8 mouse cellular contexts compared by ENCODE assay signal in genomic region chr3:65974232-65975058, GRCm38 (mm10). TPM values are rescaled to one million over a fixed set of nuclear protein-coding genes. Genes with fewer than 3 reads are reported as not detected.
A peak's percentile ranks its signal among the peaks of the same experiment; 100 is the strongest.
DNase-seq lines count a peak whose midpoint lies in the region; ATAC-seq and TF ChIP-seq lines count a peak whose summit lies in the region.

No protein-coding gene starts in this region.

- H3K27me3 ChIP-seq in heart, embryonic 12.5 days (replicated peaks) = no peaks in the 10 kb centered on the region
- no peaks in the 10 kb centered on the region for H3K27me3 ChIP-seq in kidney, postnatal 0 days (ENCODE audit: insufficient read depth, low read length)
- H3K27me3 ChIP-seq in liver, embryonic 11.5 days (replicated peaks; ENCODE audit: control insufficient read depth, insufficient read depth, low read length) = no peaks in the 10 kb centered on the region
- H3K27me3 ChIP-seq in stomach, embryonic 14.5 days (ENCODE audit: control insufficient read depth, insufficient read depth, low read length) = no peaks in the 10 kb centered on the region

- peak; percentile 97 for ATAC-seq in erythroblast, adult 5-6 weeks (replicated peaks; ENCODE audit: low FRiP score, poor library complexity, severe bottlenecking)
- ATAC-seq in heart, embryonic 12.5 days (ENCODE audit: insufficient number of reproducible peaks, low FRiP score) = peak; percentile 97
- ATAC-seq in kidney, postnatal 0 days (replicated peaks; ENCODE audit: low FRiP score, low read depth) = peak; percentile 97
- peak; percentile 96 for ATAC-seq in liver, embryonic 11.5 days (replicated peaks; ENCODE audit: low FRiP score)
- ATAC-seq in stomach, embryonic 14.5 days (ENCODE audit: insufficient number of reproducible peaks, insufficient read depth, low FRiP score, low read depth) = peak; percentile 96

- DNase-seq in B cell, adult 2 months = peak; percentile 98 to 99
- DNase-seq in brain, adult 2 months (ENCODE audit: low read depth, low spot score) = peak; percentile 99
- DNase-seq in kidney, postnatal 0 days (ENCODE audit: low spot score) = peak; percentile 98
- peak; percentile 100 for DNase-seq in liver, embryonic 11.5 days (ENCODE audit: low spot score)
- peak; percentile 99 for DNase-seq in naive thymus-derived CD4-positive, alpha-beta T cell, adult 2 months (ENCODE audit: low read depth)

- peak overlapping the region; percentile 67 for H3K4me2 ChIP-seq in heart, embryonic 12.5 days
- H3K4me2 ChIP-seq in kidney, postnatal 0 days (ENCODE audit: low read length) = peak overlapping the region; percentile 71
- peak overlapping the region; percentile 69 for H3K4me2 ChIP-seq in liver, embryonic 11.5 days
- peak overlapping the region; percentile 52 for H3K4me2 ChIP-seq in stomach, embryonic 14.5 days (replicated peaks; ENCODE audit: low read depth, low read length)

- peak overlapping the region; percentile 100 for H3K27ac ChIP-seq in heart, embryonic 12.5 days (ENCODE audit: poor library complexity, severe bottlenecking)
- peak overlapping the region; percentile 99 for H3K27ac ChIP-seq in kidney, postnatal 0 days
- H3K27ac ChIP-seq in liver, embryonic 11.5 days (ENCODE audit: low read depth, low read length) = peak overlapping the region; percentile 95
- H3K27ac ChIP-seq in stomach, embryonic 14.5 days (ENCODE audit: low read length) = peak overlapping the region; percentile 97

- peaks cover 6% of the 10 kb centered on the region; the same call in 1 of the 2 replicates for H3K4me1 ChIP-seq in heart, embryonic 12.5 days (replicated peaks)
- H3K4me1 ChIP-seq in kidney, postnatal 0 days (replicated peaks; ENCODE audit: insufficient read depth, low read length) = peaks cover 8% of the 10 kb centered on the region; the same call in 1 of the 2 replicates
- 0 out of 2 replicates have a peak, but pooled peaks cover 6% of the 10 kb centered on the region for H3K4me1 ChIP-seq in liver, embryonic 11.5 days (replicated peaks; ENCODE audit: control insufficient read depth, insufficient read depth, low read length)
- H3K4me1 ChIP-seq in stomach, embryonic 14.5 days (ENCODE audit: control insufficient read depth, insufficient read depth, low read length) = 0 out of 2 replicates have a peak, but pooled peaks cover 2% of the 10 kb centered on the region

- peak overlapping the region; percentile 83 for H3K9ac ChIP-seq in heart, embryonic 12.5 days
- peak overlapping the region; percentile 71 for H3K9ac ChIP-seq in kidney, postnatal 0 days (ENCODE audit: low read depth, low read length)
- H3K9ac ChIP-seq in liver, embryonic 11.5 days (ENCODE audit: low read depth, low read length) = peak overlapping the region; percentile 74
- H3K9ac ChIP-seq in stomach, embryonic 14.5 days (replicated peaks; ENCODE audit: low read depth, low read length) = peak overlapping the region; percentile 52

- H3K4me3 ChIP-seq in heart, embryonic 12.5 days = peak overlapping the region; percentile 62
- peak overlapping the region; percentile 62 for H3K4me3 ChIP-seq in kidney, postnatal 0 days (replicated peaks; ENCODE audit: low read depth, low read length)
- H3K4me3 ChIP-seq in liver, embryonic 11.5 days (ENCODE audit: low read depth, low read length) = peak overlapping the region; percentile 56
- peak overlapping the region; percentile 48 for H3K4me3 ChIP-seq in stomach, embryonic 14.5 days (ENCODE audit: low read depth, low read length)

- no peaks in the 10 kb centered on the region for H3K36me3 ChIP-seq in heart, embryonic 12.5 days
- no peaks in the 10 kb centered on the region for H3K36me3 ChIP-seq in kidney, postnatal 0 days (ENCODE audit: insufficient read depth, low read length)
- H3K36me3 ChIP-seq in liver, embryonic 11.5 days (ENCODE audit: control insufficient read depth, insufficient read depth, low read length) = no peaks in the 10 kb centered on the region
- H3K36me3 ChIP-seq in stomach, embryonic 14.5 days (ENCODE audit: control insufficient read depth, insufficient read depth, low read length) = no peaks in the 10 kb centered on the region

- TF ChIP-seq CTCF in kidney, postnatal 0 days (IDR thresholded peaks at IDR 0.05; ENCODE audit: low read depth) = no peak

- no peaks in the 10 kb centered on the region for H3K9me3 ChIP-seq in heart, embryonic 12.5 days (replicated peaks)
- H3K9me3 ChIP-seq in kidney, postnatal 0 days (replicated peaks; ENCODE audit: low read length) = no peaks in the 10 kb centered on the region
- H3K9me3 ChIP-seq in liver, embryonic 11.5 days (ENCODE audit: control insufficient read depth, low read length) = no peaks in the 10 kb centered on the region
- no peaks in the 10 kb centered on the region for H3K9me3 ChIP-seq in stomach, embryonic 14.5 days (ENCODE audit: control insufficient read depth, low read depth, low read length)

- WGBS in heart, embryonic 12.5 days = under 1% methylated on average over 43 of the region's 43 CpGs
- WGBS in kidney, postnatal 0 days = under 1% methylated on average over 43 of the region's 43 CpGs
- WGBS in liver, embryonic 11.5 days = under 1% methylated on average over 43 of the region's 43 CpGs
- 0% methylated on average over 43 of the region's 43 CpGs for WGBS in stomach, embryonic 14.5 days

RNA-seq across cellular contexts. Expression of gene Ccnl1, which starts 16.4 kb away (rescaled TPM):
- total RNA-seq in erythroblast, adult 5-6 weeks (2015; ENCODE audit: low replicate concordance) = 68.1 and 84.4 TPM in 2 replicates
- total RNA-seq in erythroblast, adult 5-6 weeks (2017; ENCODE audit: low replicate concordance) = 102 and 150 TPM in 2 replicates
- polyA plus RNA-seq in heart, embryonic 12.5 days (2016; fragmentation: Nextera tagmentation; extraction: Ambion mirVana) = 89.8 and 102 TPM in 2 replicates
- polyA plus RNA-seq in kidney, postnatal 0 days (2015; fragmentation: Nextera tagmentation; extraction: Ambion mirVana) = 82.6 and 88.2 TPM in 2 replicates
- polyA plus RNA-seq in liver, embryonic 11.5 days (2014; fragmentation: Nextera tagmentation; extraction: Ambion mirVana) = 107 TPM in 2 replicates
- 137 and 146 TPM in 2 replicates for polyA plus RNA-seq in stomach, embryonic 14.5 days (2014; fragmentation: Nextera tagmentation; extraction: Ambion mirVana)

Comparison
In these comparisons a context has a peak if more than half of its experiments do, and no peak if none do; other contexts are left out.
1. Peak in every context shown above with its lines: DNase-seq, ATAC-seq, H3K4me3 ChIP-seq and H3K27ac ChIP-seq.